Mouse (Mus musculus): ENCODE data around the gene Por. TPM values are rescaled to one million over a fixed set of nuclear protein-coding genes. Genes with fewer than 3 reads are reported as not detected.

Por gene
- polyA plus RNA-seq, 1 experiment from 2014 or later = 99.7 TPM

GRCm38 (mm10) chr5:135641028-135641427, 28.8 kb upstream of the Por start:
- no peak for ATAC-seq (ENCODE audit: insufficient number of reproducible peaks, low FRiP score, low TSS enrichment, low read depth)
- Histone ChIP-seq H3K9me3 (replicated peaks) (no peaks in the 10 kb centered on the region), H3K36me3 (peaks cover 37% of the 10 kb centered on the region), H3K4me2 (replicated peaks) (no peak overlapping the region), H3K4me1 (no peaks in the 10 kb centered on the region), H3K27me3 (no peaks in the 10 kb centered on the region), H3K9ac (no peak overlapping the region), H3K4me3 (replicated peaks) (no peak overlapping the region), H3K27ac (replicated peaks) (no peak overlapping the region)
- WGBS = 95% methylated on average over 1 of the region's 1 CpGs

DNA sequence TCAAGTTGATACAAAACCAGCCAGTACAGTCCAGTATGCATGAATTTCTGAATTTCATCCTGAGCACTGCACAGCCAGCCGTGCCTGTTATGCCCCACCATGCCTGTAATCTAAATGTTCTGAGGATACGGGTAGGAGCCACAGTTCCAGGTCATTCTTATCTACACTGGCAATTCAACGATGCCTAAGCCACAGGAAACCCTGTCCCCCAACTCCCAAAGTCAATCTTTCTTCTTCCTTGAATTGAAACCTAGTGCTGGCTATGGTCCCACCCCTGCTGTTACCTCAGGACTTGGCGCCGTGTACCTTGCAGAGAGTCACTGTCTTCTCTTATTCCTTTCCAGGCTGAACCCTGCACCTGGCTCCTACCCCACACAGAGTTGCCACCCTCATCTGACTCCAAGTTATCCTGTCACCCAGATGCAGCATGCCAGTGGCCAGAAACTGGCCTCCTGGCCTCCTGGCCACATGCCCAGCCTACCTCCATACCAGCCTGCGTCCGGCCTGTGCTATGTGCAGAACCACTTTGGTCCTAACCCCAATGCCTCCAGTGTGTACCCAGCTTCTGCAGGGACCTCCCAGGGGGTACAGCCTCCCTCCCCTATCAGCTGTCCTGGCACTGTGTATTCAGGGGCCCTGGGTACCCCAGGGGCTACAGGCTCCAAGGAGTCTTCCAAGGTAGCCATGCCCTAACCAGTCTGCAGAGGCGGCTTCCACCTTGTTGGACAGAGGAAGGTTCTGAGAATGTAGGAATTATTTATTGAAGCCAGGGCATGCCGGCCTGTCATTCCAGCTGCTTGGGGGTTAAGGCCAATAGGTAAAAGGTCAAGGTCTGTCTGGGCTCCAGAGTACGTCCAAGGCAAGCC, 26.9 kb upstream of the Por start:
- Histone ChIP-seq H3K36me3 (peaks cover 21% of the 10 kb centered on the region), H3K4me2 (replicated peaks) (no peak overlapping the region), H3K4me3 (replicated peaks) (no peak overlapping the region), H3K9me3 (replicated peaks) (no peaks in the 10 kb centered on the region), H3K9ac (no peak overlapping the region), H3K4me1 (no peaks in the 10 kb centered on the region), H3K27me3 (no peaks in the 10 kb centered on the region), H3K27ac (replicated peaks) (no peak overlapping the region)
- WGBS = 87% methylated on average over 10 of the region's 10 CpGs
- ATAC-seq (ENCODE audit: insufficient number of reproducible peaks, low FRiP score, low TSS enrichment, low read depth) = no peak

- Histone ChIP-seq H3K9me3 (replicated peaks) (no peaks in the 10 kb centered on the region), H3K4me1 (no peaks in the 10 kb centered on the region), H3K27me3 (no peaks in the 10 kb centered on the region), H3K9ac (no peak overlapping the region), H3K4me2 (replicated peaks) (no peak overlapping the region), H3K27ac (replicated peaks) (no peak overlapping the region), H3K36me3 (peaks cover 16% of the 10 kb centered on the region), H3K4me3 (replicated peaks) (no peak overlapping the region)
- no peak for ATAC-seq (ENCODE audit: insufficient number of reproducible peaks, low FRiP score, low TSS enrichment, low read depth)
- WGBS = 93% methylated on average over 1 of the region's 1 CpGs
Observed at GRCm38 (mm10) chr5:135643552-135643842, 26.3 kb upstream of the Por start.

DNA sequence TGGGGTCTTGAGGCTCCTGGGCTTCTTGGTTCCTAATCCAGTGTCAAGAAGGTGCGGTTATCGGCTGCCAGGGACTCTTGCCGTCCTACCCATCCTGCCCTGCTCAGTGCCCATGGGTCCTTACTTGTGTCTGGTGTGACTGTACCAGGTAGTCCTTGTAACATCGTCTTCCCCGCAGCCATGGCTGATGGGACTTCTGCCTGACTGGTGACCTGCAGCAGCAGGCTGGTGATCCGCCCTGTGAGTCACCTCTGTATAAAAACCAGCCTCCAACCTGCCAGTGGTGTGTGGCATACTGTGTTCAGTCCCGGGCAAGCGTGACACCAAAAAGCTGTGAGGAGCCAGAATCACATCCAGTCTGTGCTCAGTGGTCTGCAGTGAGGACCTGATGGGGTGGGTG, 26.0 kb upstream of the Por start:
- ATAC-seq (ENCODE audit: insufficient number of reproducible peaks, low FRiP score, low TSS enrichment, low read depth) = no peak
- no peaks in the 10 kb centered on the region for H3K4me1 ChIP-seq
- peaks cover 13% of the 10 kb centered on the region for H3K36me3 ChIP-seq
- no peaks in the 10 kb centered on the region for H3K9me3 ChIP-seq (replicated peaks)
- no peak overlapping the region for H3K4me2 ChIP-seq (replicated peaks)
- 89% methylated on average over 8 of the region's 8 CpGs for WGBS
- H3K9ac ChIP-seq = no peak overlapping the region
- H3K27ac ChIP-seq (replicated peaks) = no peak overlapping the region
- no peak overlapping the region for H3K4me3 ChIP-seq (replicated peaks)
- H3K27me3 ChIP-seq = no peaks in the 10 kb centered on the region

DNA sequence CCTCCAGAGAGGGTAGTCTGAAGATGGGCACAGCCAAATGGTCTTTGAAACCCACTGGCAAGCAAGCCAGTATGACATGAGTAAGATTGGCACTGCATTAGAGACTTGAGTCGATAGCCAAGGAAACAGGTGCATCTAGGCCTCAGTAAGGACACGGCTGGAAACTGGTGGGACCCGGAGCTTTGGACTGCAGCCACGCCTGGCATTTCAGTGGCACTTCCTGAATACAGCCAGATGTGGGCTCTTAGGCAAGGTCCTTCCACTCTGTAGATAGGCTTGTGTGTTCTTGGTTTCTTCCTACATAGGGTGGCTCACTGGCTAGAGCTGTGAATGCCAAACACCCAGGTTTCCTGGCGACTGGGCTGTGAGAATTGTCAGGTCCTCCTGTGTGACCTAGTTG, 24.5 kb upstream of the Por start:
- Histone ChIP-seq H3K4me1 (no peaks in the 10 kb centered on the region), H3K36me3 (peaks cover 7% of the 10 kb centered on the region), H3K9ac (no peak overlapping the region), H3K27ac (replicated peaks) (no peak overlapping the region), H3K4me3 (replicated peaks) (no peak overlapping the region), H3K27me3 (no peaks in the 10 kb centered on the region), H3K9me3 (replicated peaks) (no peaks in the 10 kb centered on the region), H3K4me2 (replicated peaks) (no peak overlapping the region)
- no peak for ATAC-seq (ENCODE audit: insufficient number of reproducible peaks, low FRiP score, low TSS enrichment, low read depth)
- 69% methylated on average over 5 of the region's 5 CpGs for WGBS

GRCm38 (mm10) chr5:135646038-135646437, 23.8 kb upstream of the Por start:
- Histone ChIP-seq H3K4me2 (replicated peaks) (no peak overlapping the region), H3K27ac (replicated peaks) (no peak overlapping the region), H3K36me3 (peaks cover 7% of the 10 kb centered on the region), H3K4me1 (no peaks in the 10 kb centered on the region), H3K9me3 (replicated peaks) (no peaks in the 10 kb centered on the region), H3K27me3 (no peaks in the 10 kb centered on the region), H3K4me3 (replicated peaks) (no peak overlapping the region), H3K9ac (no peak overlapping the region)
- ATAC-seq (ENCODE audit: insufficient number of reproducible peaks, low FRiP score, low TSS enrichment, low read depth) = no peak
- 71% methylated on average over 6 of the region's 6 CpGs for WGBS

GRCm38 (mm10) chr5:135648461-135649308, 21.1 kb upstream of the Por start:
- ATAC-seq (ENCODE audit: insufficient number of reproducible peaks, low FRiP score, low TSS enrichment, low read depth) = no peak
- H3K9me3 ChIP-seq (replicated peaks) = no peaks in the 10 kb centered on the region
- H3K4me3 ChIP-seq (replicated peaks) = no peak overlapping the region
- no peaks in the 10 kb centered on the region for H3K27me3 ChIP-seq
- no peak overlapping the region for H3K27ac ChIP-seq (replicated peaks)
- 75% methylated on average over 9 of the region's 9 CpGs for WGBS
- H3K36me3 ChIP-seq = no peaks in the 10 kb centered on the region
- H3K4me2 ChIP-seq (replicated peaks) = no peak overlapping the region
- no peaks in the 10 kb centered on the region for H3K4me1 ChIP-seq
- H3K9ac ChIP-seq = no peak overlapping the region

DNA sequence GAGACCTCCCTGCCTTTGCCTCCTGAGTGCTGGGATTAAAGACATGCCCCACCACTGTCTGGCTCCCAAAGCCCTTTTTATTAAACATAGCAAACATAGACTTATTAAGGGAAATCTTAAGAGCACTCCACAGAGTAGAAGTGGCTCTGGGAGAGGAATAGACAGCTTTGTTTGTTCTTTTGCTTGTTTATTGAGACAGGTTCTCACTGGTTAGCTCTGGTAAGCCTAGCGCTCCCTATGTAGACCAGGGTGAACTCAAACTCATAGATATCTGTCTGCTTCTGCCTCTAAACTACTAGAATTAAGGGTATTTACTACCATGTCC, 20.6 kb upstream of the Por start:
- no peak overlapping the region for H3K27ac ChIP-seq (replicated peaks)
- no peaks in the 10 kb centered on the region for H3K27me3 ChIP-seq
- H3K4me3 ChIP-seq (replicated peaks) = no peak overlapping the region
- no peaks in the 10 kb centered on the region for H3K9me3 ChIP-seq (replicated peaks)
- H3K4me2 ChIP-seq (replicated peaks) = no peak overlapping the region
- ATAC-seq (ENCODE audit: insufficient number of reproducible peaks, low FRiP score, low TSS enrichment, low read depth) = no peak
- no peaks in the 10 kb centered on the region for H3K36me3 ChIP-seq
- no peaks in the 10 kb centered on the region for H3K4me1 ChIP-seq
- no peak overlapping the region for H3K9ac ChIP-seq
- WGBS = 91% methylated on average over 1 of the region's 1 CpGs

DNA sequence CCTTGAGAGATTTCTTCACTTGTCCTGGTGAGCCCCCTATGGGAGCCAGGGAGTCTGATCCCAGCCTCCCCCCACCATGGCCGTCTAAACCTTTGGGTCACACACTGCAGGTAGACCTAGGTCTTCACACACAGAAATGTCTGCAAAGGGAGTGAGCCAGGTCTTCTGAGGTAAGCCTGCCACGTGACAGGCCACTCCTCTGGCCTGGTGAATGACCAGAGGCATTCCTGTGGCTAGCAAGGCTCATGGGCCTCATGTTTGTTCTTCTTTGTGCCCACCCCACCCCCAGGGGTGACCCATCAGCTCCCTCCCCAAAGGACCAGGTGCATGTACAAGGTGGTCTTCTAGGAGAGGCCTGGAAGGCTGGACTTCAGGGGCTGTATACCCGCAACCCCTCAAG, 18.3 kb upstream of the Por start:
- H3K27me3 ChIP-seq = no peaks in the 10 kb centered on the region
- H3K4me3 ChIP-seq (replicated peaks) = no peak overlapping the region
- no peak overlapping the region for H3K4me2 ChIP-seq (replicated peaks)
- H3K36me3 ChIP-seq = no peaks in the 10 kb centered on the region
- H3K9me3 ChIP-seq (replicated peaks) = no peaks in the 10 kb centered on the region
- H3K9ac ChIP-seq = no peak overlapping the region
- H3K4me1 ChIP-seq = no peaks in the 10 kb centered on the region
- ATAC-seq (ENCODE audit: insufficient number of reproducible peaks, low FRiP score, low TSS enrichment, low read depth) = no peak
- 77% methylated on average over 3 of the region's 3 CpGs for WGBS
- H3K27ac ChIP-seq (replicated peaks) = no peak overlapping the region

DNA sequence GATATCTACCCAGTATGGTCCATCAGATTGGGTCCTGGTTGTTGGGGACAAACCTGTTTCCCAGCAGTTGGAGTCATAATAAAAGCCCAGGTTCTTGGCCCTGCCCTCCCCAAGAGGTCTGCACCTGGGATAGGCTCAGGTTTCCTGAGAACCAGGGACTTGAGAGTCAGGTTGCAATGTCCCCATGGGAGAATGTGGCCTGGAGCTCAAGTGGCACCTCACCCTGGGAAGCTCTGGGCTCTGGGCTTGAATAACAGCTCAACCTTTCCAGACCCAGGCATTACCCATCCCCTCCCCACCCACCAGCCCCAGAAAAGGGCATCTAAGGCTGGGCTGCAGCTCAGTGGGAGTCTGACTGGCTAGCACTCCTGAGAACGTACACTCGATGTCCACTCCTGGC, 16.6 kb upstream of the Por start:
- no peak overlapping the region for H3K4me3 ChIP-seq (replicated peaks)
- no peak overlapping the region for H3K4me2 ChIP-seq (replicated peaks)
- H3K9me3 ChIP-seq (replicated peaks) = no peaks in the 10 kb centered on the region
- H3K27me3 ChIP-seq = no peaks in the 10 kb centered on the region
- no peak overlapping the region for H3K27ac ChIP-seq (replicated peaks)
- no peaks in the 10 kb centered on the region for H3K36me3 ChIP-seq
- H3K9ac ChIP-seq = no peak overlapping the region
- whole genome bisulfite sequencing = 40% methylated on average over 2 of the region's 2 CpGs
- H3K4me1 ChIP-seq = 0 out of 2 replicates have a peak, but pooled peaks cover 2% of the 10 kb centered on the region
- ATAC-seq (ENCODE audit: insufficient number of reproducible peaks, low FRiP score, low TSS enrichment, low read depth) = peak; percentile 21; the same call in 1 of the 2 replicates

DNA sequence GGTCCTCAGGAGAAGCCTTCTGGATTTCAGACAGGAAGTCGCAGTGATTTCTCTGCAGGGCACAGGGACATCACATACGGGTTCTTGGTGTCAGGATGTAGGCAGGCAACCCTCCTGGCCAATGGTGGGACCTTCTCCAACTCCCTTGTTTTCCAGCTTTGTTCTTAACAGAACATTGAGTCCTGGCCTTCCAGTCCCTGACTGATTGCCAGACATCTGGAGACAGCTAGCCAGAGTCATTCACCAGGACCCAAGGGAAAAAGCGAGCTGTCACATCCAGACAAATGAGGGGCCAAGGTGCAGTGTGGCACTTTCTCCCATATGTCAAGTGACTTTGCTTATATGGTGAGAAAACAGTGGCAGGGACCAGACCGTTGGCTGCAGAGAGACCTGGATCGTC, 13.8 kb upstream of the Por start:
- ATAC-seq (ENCODE audit: insufficient number of reproducible peaks, low FRiP score, low TSS enrichment, low read depth) = no peak
- 81% methylated on average over 5 of the region's 5 CpGs for WGBS
- H3K36me3 ChIP-seq = no peaks in the 10 kb centered on the region
- no peak overlapping the region for H3K4me3 ChIP-seq (replicated peaks)
- H3K4me2 ChIP-seq (replicated peaks) = no peak overlapping the region
- H3K4me1 ChIP-seq = 0 out of 2 replicates have a peak, but pooled peaks cover 2% of the 10 kb centered on the region
- no peak overlapping the region for H3K27ac ChIP-seq (replicated peaks)
- no peak overlapping the region for H3K9ac ChIP-seq
- no peaks in the 10 kb centered on the region for H3K9me3 ChIP-seq (replicated peaks)
- H3K27me3 ChIP-seq = no peaks in the 10 kb centered on the region
